Mouse (Mus musculus) ES-E14 (cell line): ENCODE results near the gene Rplp1.

ENCODE experiments used
- CHD2 ChIP-seq: IDR thresholded peaks from 2 replicates; pipeline ENCODE4 v1.6.1; 2014; ENCODE audit warnings: mild to moderate bottlenecking, low read depth, low read length, inconsistent platforms
- HCFC1 ChIP-seq: IDR thresholded peaks from 2 replicates; pipeline ENCODE4 v1.6.1; 2012; ENCODE audit warnings: low read length, inconsistent platforms, borderline replicate concordance; ENCODE audit not compliant: insufficient read depth
- MAFK ChIP-seq: IDR thresholded peaks from 2 replicates; pipeline ENCODE4 v1.6.1; 2014; ENCODE audit warnings: mild to moderate bottlenecking, low read depth, low read length, inconsistent platforms; ENCODE audit not compliant: insufficient read depth
- ZNF384 ChIP-seq: IDR thresholded peaks from 2 replicates; pipeline ENCODE4 v1.6.1; 2012; ENCODE audit warnings: low read depth, low read length, inconsistent platforms

GRCm38 (mm10) chr9:61877373-61878112 is 36.8 kb downstream of the Rplp1 start:
- no peak for TF ChIP-seq CHD2
- TF ChIP-seq ZNF384: no peak
- no peak for TF ChIP-seq MAFK
- no peak for TF ChIP-seq HCFC1
